Mouse (Mus musculus): ENCODE data around the gene Clic4.

Gene Clic4

DNA sequence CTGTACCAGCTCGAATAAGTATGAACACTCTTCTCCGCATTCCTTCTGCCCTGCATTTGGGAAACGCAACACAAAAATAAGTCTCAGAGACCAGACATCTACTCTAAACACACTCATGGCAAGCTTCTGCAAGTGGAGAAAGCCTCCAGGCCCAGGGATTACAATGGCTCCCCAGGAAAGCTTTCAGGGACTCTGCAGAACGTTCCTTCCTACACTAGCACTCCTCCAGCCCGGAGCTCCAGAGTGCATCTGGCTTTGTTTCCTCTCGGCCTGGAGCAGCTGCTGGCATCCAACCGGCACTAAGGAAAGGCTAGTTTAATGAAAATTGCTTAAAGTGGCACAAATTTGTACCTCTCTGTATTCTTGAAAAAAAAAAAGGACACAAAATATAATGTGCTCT is 14.1 kb downstream of the Clic4 start:
- no peak for DNase-seq (ENCODE audit: low spot score)

DNA sequence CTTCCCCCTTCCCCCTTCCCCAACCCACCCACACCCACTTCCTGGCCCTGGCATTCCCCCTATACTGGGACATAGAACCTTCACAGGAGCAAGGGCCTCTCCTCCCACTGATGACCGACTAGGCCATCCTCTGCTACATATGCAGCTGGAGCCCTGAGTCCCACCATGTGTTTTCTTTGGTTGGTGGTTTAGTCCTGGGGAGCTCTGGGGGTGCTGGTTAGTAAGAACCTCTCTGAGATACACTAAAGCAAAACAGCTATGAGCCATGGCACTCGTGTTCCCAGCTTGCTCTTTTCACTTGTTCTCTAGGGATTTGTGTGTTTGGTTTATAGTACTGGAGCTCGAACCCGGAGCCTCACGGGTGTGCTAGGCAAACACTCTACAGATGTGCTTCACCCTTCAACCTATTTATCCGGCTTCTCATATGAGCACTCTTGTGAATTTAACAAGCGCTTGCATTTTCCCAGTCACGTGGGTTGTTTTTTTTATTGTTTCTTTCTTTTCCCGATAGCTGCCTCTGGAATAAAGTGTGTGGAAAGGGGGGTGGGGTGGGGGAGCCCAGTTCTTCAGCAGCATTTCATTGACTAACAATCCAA is 14.6 kb downstream of the Clic4 start:
- no peak for DNase-seq (ENCODE audit: low spot score)

GRCm38 (mm10) chr4:135256536-135257450 is 15.8 kb downstream of the Clic4 start:
- DNase-seq (ENCODE audit: low spot score) = no peak

- no peak for DNase-seq (ENCODE audit: low spot score)
Measured at GRCm38 (mm10) chr4:135254770-135255169, 17.8 kb downstream of the Clic4 start.

GRCm38 (mm10) chr4:135254321-135254720 is 18.3 kb downstream of the Clic4 start:
- DNase-seq (ENCODE audit: low spot score) = no peak

- DNase-seq (ENCODE audit: low spot score) = no peak
Measured at GRCm38 (mm10) chr4:135253239-135254039, 19.2 kb downstream of the Clic4 start.

GRCm38 (mm10) chr4:135251801-135252200 is 20.8 kb downstream of the Clic4 start:
- DNase-seq (ENCODE audit: low spot score) = no peak

DNA sequence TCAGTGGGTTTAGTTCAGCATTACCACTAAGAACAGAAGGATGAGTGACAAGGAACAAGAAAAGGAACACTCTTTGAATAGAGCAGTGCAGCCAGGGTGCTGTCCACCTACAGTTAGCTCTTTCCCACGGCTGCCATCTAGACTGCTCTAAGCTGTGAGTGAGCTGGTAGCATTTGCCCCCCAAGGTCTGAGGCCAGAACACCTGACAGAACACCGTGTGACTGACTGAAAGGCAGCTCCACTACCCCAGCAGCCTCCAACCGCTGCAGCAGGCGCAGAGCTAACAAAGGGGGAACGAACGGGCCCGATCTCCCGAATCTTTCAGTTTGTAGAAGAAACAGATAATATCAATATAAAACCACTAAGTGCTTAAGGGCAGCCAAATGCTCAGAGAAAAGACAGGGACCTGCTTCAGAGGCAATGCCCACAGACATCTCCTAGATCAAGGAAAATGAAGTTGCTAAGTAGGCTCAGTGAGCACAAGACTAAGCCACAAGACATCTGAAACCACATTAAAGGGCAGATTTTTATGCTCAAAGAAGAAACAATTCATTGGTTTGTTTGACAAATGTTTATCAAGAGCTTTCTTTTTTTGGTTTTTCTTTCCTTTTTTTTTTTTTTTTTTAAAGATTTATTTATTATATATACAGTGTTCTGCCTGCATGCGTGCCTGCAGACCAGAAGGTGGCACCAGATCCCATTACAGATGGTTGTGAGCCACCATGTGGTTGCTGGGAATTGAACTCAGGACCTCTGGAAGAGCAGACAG is 24.2 kb downstream of the Clic4 start:
- DNase-seq (ENCODE audit: low spot score) = peak; percentile 57

DNA sequence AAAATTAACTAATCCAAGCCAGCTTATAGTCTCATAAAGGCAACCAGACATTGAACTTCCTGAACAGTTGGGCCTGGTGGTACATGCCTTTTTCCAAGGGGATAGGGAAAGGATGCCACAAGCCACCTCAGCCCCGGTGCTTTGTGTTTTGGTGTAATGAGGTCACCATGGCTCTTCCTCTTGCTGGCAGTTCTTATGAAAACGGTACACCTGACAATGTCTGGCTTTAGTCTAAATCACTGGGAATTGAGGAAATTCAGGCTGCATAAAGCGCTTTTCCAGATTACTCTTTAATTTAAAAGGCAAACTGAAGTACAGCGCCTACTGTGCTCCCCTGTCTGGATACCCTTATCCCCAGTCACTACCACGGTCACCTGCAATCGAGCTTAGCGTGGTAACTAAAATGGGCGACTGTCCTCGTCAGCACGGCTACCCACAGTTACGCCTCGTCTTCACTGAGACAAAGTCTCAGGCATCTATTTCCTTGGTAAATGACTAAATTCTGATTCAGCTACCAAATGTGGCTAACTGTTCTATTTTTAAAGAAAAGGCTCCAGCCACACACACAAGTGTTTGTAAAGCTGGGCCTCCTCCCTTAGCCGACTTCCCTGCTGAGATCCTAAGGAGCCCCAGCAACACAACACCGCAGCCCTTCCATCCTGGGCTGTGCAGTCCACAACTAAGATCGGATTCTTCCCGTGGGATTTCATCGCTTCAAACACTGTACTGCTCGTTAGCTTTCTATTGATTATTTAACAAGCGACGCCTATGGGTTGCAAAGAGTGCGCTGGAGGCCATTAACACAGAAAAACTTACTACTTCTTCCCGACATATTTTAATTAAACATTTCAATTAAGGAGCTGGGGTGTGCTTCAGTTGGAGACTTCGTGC is 25.5 kb downstream of the Clic4 start:
- DNase-seq (ENCODE audit: low spot score) = no peak

DNA sequence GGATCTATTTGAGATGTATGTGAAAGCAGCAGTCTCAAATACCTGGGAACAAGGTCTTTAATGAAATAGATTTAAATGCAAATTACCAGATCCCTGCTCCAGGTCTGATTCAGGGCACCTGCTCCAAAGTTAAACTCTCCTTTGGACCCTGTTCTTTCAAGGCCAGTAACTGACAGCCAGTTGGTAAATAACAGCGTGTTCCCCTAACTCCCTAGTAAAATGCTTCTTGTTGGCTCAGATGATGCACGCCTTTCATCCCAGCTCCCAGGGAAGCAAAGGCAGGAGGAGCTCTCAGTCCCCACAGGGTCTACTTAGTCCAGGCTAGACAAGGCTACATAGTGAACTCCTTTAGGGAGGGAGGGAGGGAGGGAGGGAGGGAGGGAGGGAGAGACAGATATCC is 26.2 kb downstream of the Clic4 start:
- no peak for DNase-seq (ENCODE audit: low spot score)

DNA sequence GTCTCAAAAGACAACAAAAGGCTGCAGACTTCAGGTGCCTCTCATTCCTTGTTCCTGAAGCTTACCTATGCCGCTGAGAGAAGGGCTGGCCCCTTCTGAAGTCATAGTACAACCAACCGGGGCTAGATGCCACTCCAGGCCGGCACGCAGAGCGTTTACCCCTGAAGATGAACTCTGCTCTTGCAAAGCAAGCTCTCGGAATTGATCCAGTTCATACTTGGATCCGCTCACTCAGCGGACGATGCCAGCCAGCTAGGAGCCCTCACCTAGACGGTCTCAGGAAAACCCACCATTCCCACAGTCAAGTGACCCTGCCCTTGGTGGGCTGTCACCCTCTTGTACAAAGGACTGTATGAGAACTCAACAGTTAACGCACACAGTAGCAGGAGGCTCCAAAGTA is 26.8 kb downstream of the Clic4 start:
- no peak for DNase-seq (ENCODE audit: low spot score)

DNA sequence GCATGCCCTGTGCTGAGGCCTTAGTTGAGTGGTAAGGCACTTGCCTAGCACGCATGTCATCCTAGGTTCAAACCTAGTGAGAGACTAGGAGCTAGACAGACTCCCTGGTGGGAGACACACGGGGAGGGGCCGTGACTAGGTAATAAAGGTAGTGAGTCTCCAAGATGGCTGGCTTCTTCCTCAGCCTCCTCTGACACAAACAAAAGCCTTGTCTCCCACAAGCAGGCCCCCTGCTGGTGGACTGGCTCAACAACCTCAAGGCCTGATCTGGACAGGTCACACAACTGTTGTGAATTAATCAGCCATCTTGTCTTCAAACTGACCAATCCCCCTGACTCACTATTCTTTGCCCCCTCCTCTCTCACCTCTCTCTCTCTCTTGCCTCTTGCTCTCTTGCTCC is 28.3 kb downstream of the Clic4 start:
- DNase-seq (ENCODE audit: low spot score) = peak; percentile 9

- no peak for DNase-seq (ENCODE audit: low spot score)
Measured at GRCm38 (mm10) chr4:135242913-135243541, 29.6 kb downstream of the Clic4 start.

DNA sequence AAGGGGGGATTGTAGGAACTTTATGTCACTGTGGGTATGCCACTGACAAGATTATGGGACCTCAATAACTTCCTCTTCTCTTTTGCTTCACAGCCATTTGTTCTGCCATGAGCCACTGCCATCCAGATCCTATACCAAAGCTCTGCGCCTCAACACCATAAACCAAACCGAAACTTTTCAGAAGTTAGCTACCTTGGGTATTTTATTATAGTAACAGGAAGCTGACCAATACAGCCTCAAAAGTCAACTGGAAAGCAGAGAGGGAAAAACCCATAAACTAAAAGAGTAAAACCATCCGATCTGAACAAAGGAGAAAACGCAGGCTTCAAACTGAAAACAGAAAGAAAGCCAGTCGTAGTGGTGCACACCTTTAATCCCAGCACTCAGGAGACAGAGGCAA is 30.2 kb downstream of the Clic4 start:
- DNase-seq (ENCODE audit: low spot score) = no peak

DNA sequence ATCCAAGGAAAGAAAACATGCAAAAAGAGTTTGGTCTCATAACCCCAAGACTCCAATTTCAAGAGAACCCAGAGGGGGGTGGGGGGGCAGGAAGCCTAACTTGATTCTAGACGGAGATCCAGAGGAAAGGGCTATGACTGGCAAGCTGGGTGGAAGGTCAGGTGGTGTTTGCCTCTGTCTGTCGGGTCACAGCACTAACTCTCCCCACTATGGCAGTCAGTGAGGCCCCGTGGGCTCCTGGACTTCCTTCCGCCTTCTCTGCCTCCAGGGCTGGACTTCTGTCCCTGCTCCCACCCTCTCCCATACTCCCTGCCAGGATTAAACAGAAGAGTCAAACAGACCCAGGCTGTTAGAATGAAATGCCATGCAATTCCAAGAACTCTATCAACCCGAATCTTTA is 30.9 kb downstream of the Clic4 start:
- no peak for DNase-seq (ENCODE audit: low spot score)

DNA sequence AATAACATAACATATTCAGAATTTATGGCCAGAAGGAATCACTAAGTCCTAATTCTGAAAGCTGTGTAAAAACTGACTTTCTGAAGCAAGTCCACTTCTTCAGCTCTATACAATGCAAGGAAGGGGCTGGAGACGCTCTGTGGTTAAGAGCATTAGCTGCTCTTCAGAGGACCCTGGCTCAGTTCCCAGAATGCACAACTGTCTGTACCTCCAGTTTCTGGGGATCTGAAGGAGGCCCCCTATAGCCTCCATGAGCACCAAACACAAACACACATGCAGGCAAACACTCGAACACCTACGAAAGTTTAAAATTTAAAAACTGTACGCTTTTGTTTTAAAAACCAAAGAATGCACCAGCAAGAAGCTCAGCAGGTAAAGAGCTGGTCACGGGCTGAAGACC is 31.5 kb downstream of the Clic4 start:
- DNase-seq (ENCODE audit: low spot score) = no peak

- peak; percentile 28 for DNase-seq (ENCODE audit: low spot score)
Measured at GRCm38 (mm10) chr4:135240329-135240728, 32.3 kb downstream of the Clic4 start.

GRCm38 (mm10) chr4:135238706-135239510 is 33.7 kb downstream of the Clic4 start:
- DNase-seq (ENCODE audit: low spot score) = no peak

DNA sequence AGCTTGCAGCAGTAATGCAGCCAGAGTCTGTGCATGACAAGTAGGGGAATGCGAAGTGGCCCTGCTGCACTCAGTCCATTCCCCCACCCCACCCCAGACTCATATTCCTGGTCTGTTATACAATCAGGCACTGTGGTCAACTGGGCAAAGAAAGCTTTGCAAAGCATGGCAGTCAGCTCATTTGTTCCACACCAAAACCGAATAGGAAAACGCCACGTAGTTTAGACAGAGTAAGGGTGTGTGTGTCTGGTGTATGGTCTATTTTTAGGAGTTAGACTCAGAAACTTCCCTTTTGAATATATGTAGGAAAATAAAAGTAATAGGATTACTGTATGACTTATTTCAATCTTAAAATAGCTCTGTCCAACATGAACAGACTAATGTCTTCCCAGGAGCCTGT is 36.0 kb downstream of the Clic4 start:
- no peak for DNase-seq (ENCODE audit: low spot score)

- DNase-seq (ENCODE audit: low spot score) = no peak
Measured at GRCm38 (mm10) chr4:135235546-135235945, 37.1 kb downstream of the Clic4 start.
